Mouse (Mus musculus) E14TG2a.4 (cell line): ENCODE measurements around the gene Ppih.

Source experiments
- H3K27me3 ChIP-seq: 2 replicates; pipeline ENCODE4 v1.6.1; 2014; ENCODE audit warnings: low read length, control low read depth; ENCODE audit not compliant: insufficient read depth
- H3K36me3 ChIP-seq: 2 replicates; pipeline ENCODE4 v1.6.1; 2014; ENCODE audit warnings: low read length, control low read depth; ENCODE audit not compliant: insufficient read depth
- H3K4me1 ChIP-seq: replicated peaks from 2 replicates; pipeline ENCODE4 v1.6.1; 2014; ENCODE audit warnings: low read depth, low read length, control low read depth
- H3K4me3 ChIP-seq: replicated peaks from 2 replicates; pipeline ENCODE4 v1.5.1; 2014; ENCODE audit warnings: mild to moderate bottlenecking, low read length
- H3K9me3 ChIP-seq: 2 replicates; pipeline ENCODE4 v1.6.1; 2014; ENCODE audit warnings: low read length, control low read depth
- CTCF ChIP-seq: conservative IDR thresholded peaks from 2 replicates; pipeline ENCODE4 v1.5.1; 2014; ENCODE audit warnings: low read length
- NANOG ChIP-seq: IDR thresholded peaks from 2 replicates; pipeline ENCODE4 v1.6.1; 2014; ENCODE audit warnings: borderline replicate concordance, low read length, mixed read lengths
- POU5F1 ChIP-seq: IDR thresholded peaks from 2 replicates; pipeline ENCODE4 v1.6.1; 2014; ENCODE audit warnings: low read length, borderline replicate concordance

The Ppih gene

GRCm38 (mm10) chr4:119320131-119320830 is at the start of gene Ppih:
Gene Ppih (minus strand): TSS chr4:119320546.
- Histone ChIP-seq H3K4me3 (peak within 1 kb of the TSS; percentile 90), H3K27me3 (no peaks in the 10 kb centered on the region), H3K9me3 (no peaks in the 10 kb centered on the region), H3K4me1 (peaks cover 25% of the 10 kb centered on the region), H3K36me3 (peaks cover 42% of the 10 kb centered on the region)
- TF ChIP-seq NANOG = no peak
- no peak for TF ChIP-seq CTCF
- no peak for TF ChIP-seq POU5F1

- H3K4me3 ChIP-seq = no peak overlapping the region
- H3K27me3 ChIP-seq = no peaks in the 10 kb centered on the region
- H3K36me3 ChIP-seq = no peaks in the 10 kb centered on the region
- peaks cover 5% of the 10 kb centered on the region for H3K9me3 ChIP-seq
- H3K4me1 ChIP-seq = 0 out of 2 replicates have a peak, but pooled peaks cover 5% of the 10 kb centered on the region
- TF ChIP-seq CTCF (peak; percentile 61), POU5F1 (no peak)
Observed at GRCm38 (mm10) chr4:119369460-119369859, 49.1 kb upstream of the Ppih start.

DNA sequence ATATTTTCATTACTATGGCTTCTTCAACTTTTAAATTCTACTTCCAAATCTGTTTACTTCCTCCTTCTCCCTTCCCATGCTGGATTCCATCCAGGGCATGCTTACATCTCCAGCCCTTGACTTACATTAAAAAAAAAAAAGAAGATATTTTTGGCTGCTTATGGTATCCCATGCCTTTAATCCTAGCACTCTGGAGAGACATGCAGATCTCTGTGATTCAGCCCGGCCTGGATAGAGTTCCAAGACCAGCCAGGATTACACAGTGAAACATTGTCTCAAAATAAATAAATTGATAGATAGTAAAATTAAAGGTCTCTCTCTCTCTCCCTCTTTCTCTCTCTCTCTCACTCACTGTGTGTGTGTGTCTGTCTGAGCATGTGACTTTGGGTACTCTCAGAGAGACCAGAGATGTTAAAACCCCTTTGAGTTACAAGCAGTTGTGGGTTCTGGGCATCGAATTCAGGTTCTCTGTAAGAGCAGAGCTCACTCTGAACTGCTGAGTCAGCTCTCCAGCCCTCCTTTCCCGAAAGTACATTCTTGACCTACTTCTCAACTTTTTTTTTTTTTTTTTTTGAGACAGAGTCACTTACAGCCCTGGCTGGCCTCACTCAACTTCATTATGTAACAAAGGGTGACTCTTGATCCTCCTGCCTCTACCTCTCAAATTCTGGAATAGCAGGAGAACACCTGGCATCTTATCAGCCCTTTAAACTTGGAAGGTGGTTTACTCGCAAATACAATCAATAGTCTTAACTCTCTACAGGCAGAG is 46.6 kb upstream of the Ppih start:
- Histone ChIP-seq H3K27me3 (no peaks in the 10 kb centered on the region), H3K4me1 (0 out of 2 replicates have a peak, but pooled peaks cover 5% of the 10 kb centered on the region), H3K9me3 (no peaks in the 10 kb centered on the region), H3K4me3 (no peak overlapping the region), H3K36me3 (no peaks in the 10 kb centered on the region)
- no peak for TF ChIP-seq CTCF
- no peak for TF ChIP-seq POU5F1
- TF ChIP-seq NANOG = no peak

GRCm38 (mm10) chr4:119362231-119362630 is 41.9 kb upstream of the Ppih start:
- Histone ChIP-seq H3K4me3 (no peak overlapping the region), H3K9me3 (no peaks in the 10 kb centered on the region), H3K4me1 (peaks cover 11% of the 10 kb centered on the region; the same call in 1 of the 2 replicates), H3K36me3 (no peaks in the 10 kb centered on the region), H3K27me3 (peaks cover 8% of the 10 kb centered on the region; the same call in 1 of the 2 replicates)
- TF ChIP-seq POU5F1 (no peak), CTCF (peak; percentile 16; the same call in 1 of the 2 replicates), NANOG (no peak)

- Histone ChIP-seq H3K4me1 (peaks cover 8% of the 10 kb centered on the region; the same call in 1 of the 2 replicates), H3K36me3 (no peaks in the 10 kb centered on the region), H3K27me3 (peaks cover 16% of the 10 kb centered on the region; the same call in 1 of the 2 replicates), H3K9me3 (no peaks in the 10 kb centered on the region), H3K4me3 (peak overlapping the region; percentile 75)
- TF ChIP-seq POU5F1 (no peak), NANOG (no peak), CTCF (no peak)
Observed at GRCm38 (mm10) chr4:119359196-119359971, 39.0 kb upstream of the Ppih start.

DNA sequence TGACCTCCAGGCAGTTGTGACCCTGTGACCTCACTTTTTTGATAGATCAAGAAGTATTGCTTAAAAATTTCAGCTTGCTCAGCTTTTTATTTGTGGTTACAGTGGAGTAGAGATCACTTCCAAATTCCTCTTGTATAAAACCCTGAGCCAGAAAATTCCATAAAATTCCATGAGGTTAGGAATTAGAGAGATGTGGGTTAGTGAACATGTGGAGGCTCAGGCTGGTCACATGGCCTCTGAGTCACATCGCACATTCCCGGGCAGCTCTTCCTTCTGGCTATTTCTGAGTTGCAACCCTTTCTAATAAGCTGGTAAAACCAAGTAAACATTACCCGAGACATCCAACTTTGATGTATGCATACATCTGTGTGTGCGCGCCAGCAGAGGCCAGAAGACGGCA is 25.2 kb upstream of the Ppih start:
- no peaks in the 10 kb centered on the region for H3K4me1 ChIP-seq
- no peaks in the 10 kb centered on the region for H3K36me3 ChIP-seq
- H3K9me3 ChIP-seq = no peaks in the 10 kb centered on the region
- H3K4me3 ChIP-seq = no peak overlapping the region
- no peak for TF ChIP-seq NANOG
- TF ChIP-seq POU5F1 = no peak
- no peak for TF ChIP-seq CTCF
- no peaks in the 10 kb centered on the region for H3K27me3 ChIP-seq

DNA sequence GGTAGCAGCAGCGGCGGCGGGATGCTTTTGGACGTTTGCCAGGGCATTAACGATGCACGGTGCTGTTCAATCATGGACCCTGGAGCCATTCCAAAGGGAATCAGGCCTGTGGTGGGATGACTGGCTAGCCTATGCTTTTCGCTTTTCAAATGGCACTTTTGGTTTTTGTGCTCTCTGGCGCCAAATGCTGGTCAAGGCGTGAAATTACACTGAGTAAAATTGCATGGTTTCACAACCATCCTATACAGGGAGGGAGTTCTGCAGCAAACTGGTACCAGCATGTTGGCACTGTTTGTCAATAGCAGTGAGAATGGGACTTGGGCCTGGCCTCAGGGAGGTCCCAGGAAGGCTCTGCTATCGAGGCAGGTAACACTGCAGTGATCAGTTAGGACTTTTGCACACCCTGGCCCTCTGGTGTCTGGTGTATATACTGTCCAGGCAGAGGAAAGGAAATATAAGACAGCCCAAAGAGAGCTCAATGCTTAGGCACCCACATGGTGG is 18.6 kb upstream of the Ppih start:
- Histone ChIP-seq H3K4me3 (no peak overlapping the region), H3K4me1 (peaks cover 5% of the 10 kb centered on the region; the same call in 1 of the 2 replicates), H3K9me3 (no peaks in the 10 kb centered on the region), H3K36me3 (no peaks in the 10 kb centered on the region), H3K27me3 (no peaks in the 10 kb centered on the region)
- no peak for TF ChIP-seq POU5F1
- peak; percentile 92 for TF ChIP-seq CTCF

GRCm38 (mm10) chr4:119338422-119338821 is 18.1 kb upstream of the Ppih start:
- Histone ChIP-seq H3K27me3 (no peaks in the 10 kb centered on the region), H3K4me1 (peaks cover 5% of the 10 kb centered on the region; the same call in 1 of the 2 replicates), H3K9me3 (no peaks in the 10 kb centered on the region), H3K4me3 (no peak overlapping the region), H3K36me3 (no peaks in the 10 kb centered on the region)
- TF ChIP-seq POU5F1 (no peak), NANOG (no peak), CTCF (no peak)
